Mouse (Mus musculus): ENCODE data around the gene Trir.

The Trir gene

GRCm38 (mm10) chr8:85036381-85036717 is 9.7 kb downstream of the Trir start:
- DNase-seq (ENCODE audit: extremely low spot score), result no peak

- peak; percentile 92 for DNase-seq (ENCODE audit: extremely low spot score)
These were observed 10.2 kb downstream of the Trir start, which contains the start of gene Tnpo2 for GRCm38 (mm10) chr8:85036718-85037365. TSS of gene Tnpo2 (plus strand) at chr8:85036915.

- no peak for DNase-seq (ENCODE audit: extremely low spot score)
These were observed 10.7 kb downstream of the Trir start for GRCm38 (mm10) chr8:85037366-85037680.

DNA sequence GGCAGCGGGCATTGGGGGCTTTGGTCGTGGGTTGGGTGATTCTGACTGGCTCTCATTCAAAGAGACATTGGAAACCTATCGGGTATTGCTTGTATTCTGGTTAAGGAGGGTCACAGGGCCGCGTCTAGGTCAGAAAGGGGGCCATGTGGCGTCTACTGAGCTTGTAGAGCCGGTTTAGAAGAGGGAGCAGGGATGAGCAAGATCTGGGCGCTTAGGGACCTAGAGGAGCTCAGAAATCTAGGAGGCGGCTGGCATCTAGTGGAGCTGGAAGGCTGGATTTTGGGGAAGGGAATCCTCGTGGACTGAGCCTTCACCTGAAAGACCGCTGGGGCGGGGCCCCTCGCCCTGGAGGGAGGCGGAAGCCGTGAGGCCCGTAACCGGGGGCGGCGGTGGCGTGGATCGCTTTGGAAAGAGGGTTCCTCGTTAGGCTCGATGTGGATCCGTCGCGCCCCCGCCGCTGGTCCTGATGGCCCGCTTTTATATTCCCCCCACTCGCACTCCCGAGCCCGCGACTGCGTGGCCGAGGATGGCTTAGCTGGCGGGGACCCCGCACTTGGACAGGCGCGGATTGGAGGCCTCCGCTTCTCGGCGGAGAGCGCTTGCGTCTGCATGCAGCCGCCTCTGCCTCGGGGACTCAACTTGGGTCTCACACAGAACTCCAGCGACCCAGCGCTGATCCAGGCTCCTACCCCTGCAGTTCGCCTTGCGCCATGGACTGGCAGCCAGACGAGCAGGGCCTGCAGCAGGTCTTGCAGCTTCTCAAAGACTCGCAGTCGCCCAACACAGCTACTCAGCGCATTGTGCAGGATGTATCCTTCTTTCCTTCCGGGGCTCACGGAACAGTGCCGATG is 11.3 kb downstream of the Trir start:
- DNase-seq (ENCODE audit: extremely low spot score), result peak; percentile 78

DNA sequence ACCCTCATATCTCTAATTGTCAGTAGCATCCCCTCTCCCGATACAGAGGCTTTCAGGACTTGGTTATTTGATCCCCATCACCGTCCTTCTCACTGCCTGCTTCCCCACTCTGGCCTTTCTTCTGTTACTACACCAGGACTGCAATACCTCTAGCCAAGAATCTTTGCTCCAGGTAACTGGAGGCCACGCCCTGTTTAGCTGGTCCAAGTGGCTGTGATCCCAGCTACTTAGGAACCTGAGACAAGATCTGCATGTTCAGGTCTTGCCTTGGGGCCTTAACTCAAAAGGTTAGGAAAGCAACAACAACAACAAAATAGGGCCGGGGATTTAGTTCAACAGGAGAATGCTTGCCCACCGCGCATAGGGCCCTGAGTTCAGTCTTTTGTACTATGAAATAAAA is 17.0 kb downstream of the Trir start:
- no peak for DNase-seq (ENCODE audit: extremely low spot score)

- DNase-seq (ENCODE audit: extremely low spot score), result no peak
These were observed 30.7 kb downstream of the Trir start for GRCm38 (mm10) chr8:85057367-85057766.

GRCm38 (mm10) chr8:85059879-85060616 is 33.4 kb downstream of the Trir start, which contains the start of gene Fbxw9:
TSS of gene Fbxw9 (plus strand) at chr8:85060055.
- peak; percentile 89 for DNase-seq (ENCODE audit: extremely low spot score)

DNA sequence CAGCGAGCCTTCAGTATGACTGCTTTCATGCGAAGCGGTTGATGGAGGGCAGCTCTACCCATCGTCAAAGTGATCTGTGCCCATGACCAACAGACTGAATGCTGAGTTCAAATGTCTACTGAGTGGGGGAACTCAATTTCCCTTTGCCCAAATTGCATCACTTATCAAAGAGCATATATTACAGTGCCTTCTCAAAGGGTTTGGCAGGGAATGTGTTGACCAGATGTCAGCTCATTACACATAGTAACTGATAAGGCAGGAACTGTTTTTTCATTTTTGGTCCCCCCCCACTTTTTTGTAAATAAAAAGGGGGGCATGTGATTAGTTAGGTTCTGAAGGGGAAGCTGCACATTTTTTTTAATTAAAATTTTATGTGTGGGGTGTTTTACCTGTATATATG is 36.0 kb downstream of the Trir start:
- no peak for DNase-seq (ENCODE audit: extremely low spot score)

DNA sequence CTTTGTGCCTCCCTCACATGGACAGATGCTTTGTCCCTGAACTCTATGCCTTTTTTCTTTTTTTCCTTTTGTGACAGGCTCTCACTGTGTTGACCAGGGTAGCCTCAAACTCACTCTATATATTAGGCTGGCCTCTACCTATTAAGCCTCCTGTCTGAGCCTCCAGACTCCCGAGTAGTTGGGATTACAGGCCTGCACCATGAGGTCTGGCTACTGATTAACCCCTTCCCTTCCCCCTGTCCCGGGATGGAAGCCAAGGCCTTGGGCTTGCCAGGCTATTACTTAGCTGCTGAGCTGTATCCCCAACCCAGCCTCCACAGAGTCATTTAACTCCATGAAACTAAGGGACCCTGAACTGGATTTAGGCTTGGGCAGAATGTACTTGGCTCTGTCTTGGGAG is 38.6 kb downstream of the Trir start:
- DNase-seq (ENCODE audit: extremely low spot score), result no peak

GRCm38 (mm10) chr8:85067155-85067554 is 40.5 kb downstream of the Trir start:
- no peak for DNase-seq (ENCODE audit: extremely low spot score)

GRCm38 (mm10) chr8:85067982-85068381 is 41.4 kb downstream of the Trir start, which contains the start of gene Gm5741:
TSS of gene Gm5741 (minus strand) at chr8:85067982.
- DNase-seq (ENCODE audit: extremely low spot score), result no peak

DNA sequence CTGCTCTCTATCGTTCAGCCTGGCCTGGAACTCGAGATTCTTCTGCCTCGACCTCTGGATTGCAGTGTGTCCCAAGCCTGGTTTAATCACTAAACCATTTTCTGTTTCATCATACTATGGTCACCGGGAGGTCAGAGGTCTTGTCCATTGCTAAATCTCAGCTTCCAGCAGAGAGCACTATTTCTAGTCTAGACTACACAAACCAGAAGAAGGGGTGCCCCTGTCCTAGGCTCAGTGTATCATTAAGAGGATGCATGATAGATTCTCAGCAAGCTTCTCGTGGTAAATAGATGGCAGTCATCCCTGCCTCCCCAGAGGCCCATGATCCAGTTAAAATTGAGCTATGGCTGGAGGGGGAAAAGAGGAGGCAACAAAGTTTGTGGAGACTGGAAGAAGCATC is 44.4 kb downstream of the Trir start:
- peak; percentile 51 for DNase-seq (ENCODE audit: extremely low spot score)

DNA sequence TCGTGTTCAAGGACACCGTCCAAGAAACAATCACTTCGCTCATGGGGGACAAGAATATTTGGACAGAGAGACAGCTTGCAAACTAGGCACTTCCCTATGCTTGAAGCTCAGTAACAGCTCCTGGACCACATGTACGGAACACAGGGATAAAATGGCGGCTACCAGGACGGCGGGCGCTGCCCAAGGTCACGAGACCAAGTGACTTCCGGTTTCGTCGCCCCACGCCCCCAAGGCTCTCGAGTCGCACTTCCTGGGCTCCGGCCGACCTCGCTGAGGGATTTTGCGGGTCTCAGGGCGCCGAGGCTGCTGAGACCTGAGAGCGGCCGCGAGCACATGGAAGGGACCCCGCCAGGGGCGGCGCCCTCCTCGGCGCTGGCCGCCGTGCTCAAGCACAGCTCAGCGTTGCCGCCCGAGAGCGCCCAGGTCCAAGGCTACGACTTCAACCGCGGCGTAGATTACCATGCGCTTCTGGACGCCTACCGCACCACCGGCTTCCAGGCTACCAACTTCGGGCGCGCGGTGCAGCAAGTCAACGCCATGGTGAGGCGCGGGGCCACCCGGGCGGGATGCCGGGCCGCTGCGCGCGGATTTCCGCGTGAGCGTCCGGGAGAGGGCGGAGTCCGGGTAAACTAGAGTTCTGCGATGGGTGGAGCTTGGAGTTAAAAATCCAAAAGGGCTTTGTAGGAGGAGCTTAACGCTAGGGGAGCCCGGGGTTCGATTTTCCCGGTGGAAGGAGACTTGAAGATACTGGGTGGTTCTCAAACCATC is 45.1 kb downstream of the Trir start, which contains the start of gene Dhps:
TSS of gene Dhps (plus strand) at position 244 of the 768 bp plus-strand sequence.
- peak; percentile 86 for DNase-seq (ENCODE audit: extremely low spot score)

- no peak for DNase-seq (ENCODE audit: extremely low spot score)
These were observed 45.8 kb downstream of the Trir start for GRCm38 (mm10) chr8:85072364-85072929.

DNA sequence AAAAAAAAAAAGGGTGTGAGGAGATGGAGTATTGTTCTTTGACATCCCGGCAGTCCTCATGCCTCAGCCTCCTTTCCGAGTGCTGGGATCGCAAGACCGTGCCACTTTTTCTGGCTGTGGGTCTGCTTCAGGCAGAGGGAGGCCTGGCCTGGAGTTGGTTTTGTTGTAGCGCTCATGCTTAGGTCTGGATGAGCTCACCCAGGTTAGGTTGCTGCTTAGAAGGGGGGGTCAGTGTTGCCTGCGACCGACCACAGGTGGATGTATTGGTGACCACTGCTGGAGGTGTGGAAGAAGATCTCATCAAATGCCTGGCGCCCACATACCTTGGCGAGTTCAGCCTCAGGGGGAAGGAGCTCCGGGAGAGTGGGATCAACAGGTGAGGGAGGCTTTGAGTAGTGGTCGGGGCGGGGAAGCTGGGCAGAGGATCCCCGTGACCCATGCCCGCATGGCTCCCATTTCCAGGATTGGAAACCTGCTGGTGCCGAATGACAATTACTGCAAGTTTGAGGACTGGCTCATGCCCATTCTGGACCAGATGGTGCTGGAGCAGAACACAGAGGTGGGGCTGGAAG is 46.5 kb downstream of the Trir start:
- no peak for DNase-seq (ENCODE audit: extremely low spot score)

- no peak for DNase-seq (ENCODE audit: extremely low spot score)
These were observed 47.5 kb downstream of the Trir start for GRCm38 (mm10) chr8:85074167-85074566.

DNA sequence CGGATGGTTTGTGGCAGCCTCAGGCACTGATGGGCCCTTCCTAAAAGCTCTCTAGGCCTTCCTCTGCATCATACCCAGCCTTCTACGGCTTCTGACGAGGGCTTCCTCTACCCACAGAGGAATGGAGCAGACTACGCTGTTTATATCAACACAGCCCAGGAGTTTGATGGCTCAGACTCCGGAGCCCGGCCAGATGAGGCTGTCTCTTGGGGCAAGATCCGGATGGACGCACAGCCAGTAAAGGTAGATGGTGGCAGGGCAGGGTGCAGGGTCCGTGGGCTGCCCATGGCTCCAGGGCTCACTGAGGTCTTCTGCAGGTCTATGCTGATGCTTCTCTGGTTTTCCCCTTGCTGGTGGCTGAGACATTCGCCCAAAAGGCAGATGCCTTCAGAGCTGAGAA is 48.0 kb downstream of the Trir start:
- DNase-seq (ENCODE audit: extremely low spot score), result no peak

DNA sequence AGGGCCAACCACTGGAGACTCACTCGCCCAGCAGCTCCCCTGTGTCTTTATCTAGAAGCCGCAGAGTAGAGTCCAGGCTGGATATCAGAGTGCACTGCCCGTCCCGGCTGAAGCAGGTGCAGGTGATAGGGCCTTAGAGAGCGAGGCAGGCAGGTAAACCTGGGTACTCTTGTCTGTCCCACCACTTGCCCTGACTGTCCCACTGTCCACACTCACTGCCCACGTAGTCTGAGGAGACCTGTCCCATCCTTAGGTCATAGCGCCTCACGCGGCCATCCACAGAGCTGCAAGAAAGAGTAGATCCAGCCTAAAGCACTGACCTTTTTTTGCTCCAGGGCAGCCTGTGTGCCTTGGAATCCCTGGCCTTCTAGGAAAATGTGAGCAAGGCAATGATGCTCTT is 49.4 kb downstream of the Trir start:
- no peak for DNase-seq (ENCODE audit: extremely low spot score)

DNA sequence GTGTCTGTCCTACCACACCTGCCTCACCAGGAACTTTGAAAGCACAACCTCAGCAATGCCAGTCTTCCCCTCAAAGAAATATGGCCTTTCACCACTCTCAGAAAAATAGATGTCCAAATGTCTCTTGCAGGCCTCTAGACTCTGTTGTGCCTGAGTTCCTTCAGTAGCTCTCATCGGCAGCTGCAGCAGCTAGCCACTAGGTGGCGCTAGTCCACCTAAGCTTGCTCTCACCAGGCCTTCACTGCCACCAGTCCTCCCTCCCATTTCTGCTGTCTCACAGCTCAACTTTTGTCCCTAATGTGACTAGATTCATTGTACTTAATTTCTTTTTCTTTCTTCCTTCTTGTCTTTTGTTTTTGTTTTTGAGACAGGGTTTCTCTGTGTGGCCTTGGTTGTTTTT is 50.4 kb downstream of the Trir start:
- DNase-seq (ENCODE audit: extremely low spot score), result peak; percentile 73

Measured in embryo, embryonic 9.5 days (tissue).